Mouse (Mus musculus) testis, postnatal 14 days (tissue): ENCODE measurements around the gene Syngr1.

Experiments used
- DNase-seq: peaks from one replicate; pipeline ENCODE4 v3.0.0; 2021; ENCODE audit warnings: low spot score

Syngr1 gene

GRCm38 (mm10) chr15:80145397-80145796 lies 54.3 kb downstream of the Syngr1 start:
- DNase-seq = no peak

GRCm38 (mm10) chr15:80146153-80146552 lies 55.0 kb downstream of the Syngr1 start:
- no peak for DNase-seq

GRCm38 (mm10) chr15:80147090-80147489 lies 56.0 kb downstream of the Syngr1 start:
- no peak for DNase-seq

GRCm38 (mm10) chr15:80147511-80147910 lies 56.4 kb downstream of the Syngr1 start:
- DNase-seq = no peak

- DNase-seq = no peak
Measured at GRCm38 (mm10) chr15:80148565-80148964, 57.4 kb downstream of the Syngr1 start.

GRCm38 (mm10) chr15:80149517-80149916 lies 58.4 kb downstream of the Syngr1 start:
- DNase-seq = no peak

GRCm38 (mm10) chr15:80152663-80153062 lies 61.5 kb downstream of the Syngr1 start:
- DNase-seq = no peak

- no peak for DNase-seq
Measured at GRCm38 (mm10) chr15:80153757-80154156, 62.6 kb downstream of the Syngr1 start.

- DNase-seq = no peak
Measured at GRCm38 (mm10) chr15:80155707-80156106, 64.6 kb downstream of the Syngr1 start.

GRCm38 (mm10) chr15:80157197-80157943 lies 66.2 kb downstream of the Syngr1 start:
- DNase-seq = no peak

GRCm38 (mm10) chr15:80158001-80158706 lies 67.0 kb downstream of the Syngr1 start:
- DNase-seq = no peak

GRCm38 (mm10) chr15:80158707-80159090 lies 67.6 kb downstream of the Syngr1 start:
- no peak for DNase-seq

GRCm38 (mm10) chr15:80159286-80159901 lies 68.3 kb downstream of the Syngr1 start:
- DNase-seq = no peak

- no peak for DNase-seq
Measured at GRCm38 (mm10) chr15:80160223-80160622, 69.1 kb downstream of the Syngr1 start.

GRCm38 (mm10) chr15:80160726-80161125 lies 69.6 kb downstream of the Syngr1 start:
- no peak for DNase-seq

GRCm38 (mm10) chr15:80161199-80161598 lies 70.1 kb downstream of the Syngr1 start:
- DNase-seq = no peak

GRCm38 (mm10) chr15:80162401-80162964 lies 71.3 kb downstream of the Syngr1 start:
- no peak for DNase-seq

- no peak for DNase-seq
Measured at GRCm38 (mm10) chr15:80163274-80163673, 72.1 kb downstream of the Syngr1 start.

GRCm38 (mm10) chr15:80163716-80164115 lies 72.6 kb downstream of the Syngr1 start:
- no peak for DNase-seq

- DNase-seq = no peak
Measured at GRCm38 (mm10) chr15:80165396-80165795, 74.3 kb downstream of the Syngr1 start.
